Mouse (Mus musculus): ENCODE data around the gene Med13l. TPM values are rescaled to one million over a fixed set of nuclear protein-coding genes. Genes with fewer than 3 reads are reported as not detected.

Med13l gene
- 11.5 and 12.3 TPM in 2 replicates for polyA plus RNA-seq (2015; fragmentation: Nextera tagmentation; extraction: Ambion mirVana)

- Histone ChIP-seq H3K4me1 (peaks cover 37% of the 10 kb centered on the region), H3K27ac (replicated peaks) (peak within 1 kb of the TSS; percentile 99), H3K4me2 (peak within 1 kb of the TSS; percentile 76), H3K9ac (replicated peaks) (peak within 1 kb of the TSS; percentile 96), H3K27me3 (replicated peaks) (peaks cover 4% of the 10 kb centered on the region; the same call in 1 of the 2 replicates), H3K9me3 (replicated peaks) (no peaks in the 10 kb centered on the region), H3K36me3 (no peaks in the 10 kb centered on the region), H3K4me3 (replicated peaks) (peak within 1 kb of the TSS; percentile 84)
- peak; percentile 45 for ATAC-seq (ENCODE audit: low FRiP score)
- WGBS = under 1% methylated on average over 42 of the region's 120 CpGs
Observed at GRCm38 (mm10) chr5:118560385-118561085, at the start of gene Med13l. Gene Med13l, plus strand, starts transcription at chr5:118560679.

GRCm38 (mm10) chr5:118510969-118511368 is 49.5 kb upstream of the Med13l start:
- H3K4me2 ChIP-seq = no peak overlapping the region
- H3K4me1 ChIP-seq = peaks cover 31% of the 10 kb centered on the region
- no peaks in the 10 kb centered on the region for H3K36me3 ChIP-seq
- no peak overlapping the region for H3K4me3 ChIP-seq (replicated peaks)
- no peak overlapping the region for H3K9ac ChIP-seq (replicated peaks)
- H3K27ac ChIP-seq (replicated peaks) = no peak overlapping the region
- no peaks in the 10 kb centered on the region for H3K9me3 ChIP-seq (replicated peaks)
- H3K27me3 ChIP-seq (replicated peaks) = peaks cover 6% of the 10 kb centered on the region; the same call in 1 of the 2 replicates
- 88% methylated on average over 4 of the region's 4 CpGs for WGBS
- no peak for ATAC-seq (ENCODE audit: low FRiP score)

GRCm38 (mm10) chr5:118513005-118513404 is 47.5 kb upstream of the Med13l start:
- Histone ChIP-seq H3K9ac (replicated peaks) (no peak overlapping the region), H3K9me3 (replicated peaks) (no peaks in the 10 kb centered on the region), H3K27ac (replicated peaks) (no peak overlapping the region), H3K27me3 (replicated peaks) (peaks cover 9% of the 10 kb centered on the region; the same call in 1 of the 2 replicates), H3K4me3 (replicated peaks) (no peak overlapping the region), H3K4me1 (peaks cover 43% of the 10 kb centered on the region), H3K4me2 (no peak overlapping the region), H3K36me3 (no peaks in the 10 kb centered on the region)
- ATAC-seq (ENCODE audit: low FRiP score) = no peak
- 41% methylated on average over 1 of the region's 1 CpGs for WGBS

- no peak for ATAC-seq (ENCODE audit: low FRiP score)
- H3K4me3 ChIP-seq (replicated peaks) = peak overlapping the region; percentile 31
- H3K27ac ChIP-seq (replicated peaks) = no peak overlapping the region
- peak overlapping the region; percentile 32; the same call in 1 of the 2 replicates for H3K9ac ChIP-seq (replicated peaks)
- H3K4me2 ChIP-seq = peak overlapping the region; percentile 64
- H3K36me3 ChIP-seq = no peaks in the 10 kb centered on the region
- 3% methylated on average over 43 of the region's 43 CpGs for WGBS
- peaks cover 43% of the 10 kb centered on the region for H3K4me1 ChIP-seq
- H3K27me3 ChIP-seq (replicated peaks) = peaks cover 9% of the 10 kb centered on the region; the same call in 1 of the 2 replicates
- no peaks in the 10 kb centered on the region for H3K9me3 ChIP-seq (replicated peaks)
Observed at GRCm38 (mm10) chr5:118513629-118514526, 46.6 kb upstream of the Med13l start.

- ATAC-seq (ENCODE audit: low FRiP score) = no peak
- H3K4me1 ChIP-seq = peaks cover 43% of the 10 kb centered on the region
- WGBS = 22% methylated on average over 9 of the region's 9 CpGs
- peaks cover 9% of the 10 kb centered on the region; the same call in 1 of the 2 replicates for H3K27me3 ChIP-seq (replicated peaks)
- H3K9ac ChIP-seq (replicated peaks) = 0 out of 2 replicates have a peak overlapping the region, but pooled peaks have one; percentile 32
- H3K36me3 ChIP-seq = no peaks in the 10 kb centered on the region
- H3K9me3 ChIP-seq (replicated peaks) = no peaks in the 10 kb centered on the region
- H3K4me3 ChIP-seq (replicated peaks) = peak overlapping the region; percentile 31
- H3K27ac ChIP-seq (replicated peaks) = no peak overlapping the region
- peak overlapping the region; percentile 64 for H3K4me2 ChIP-seq
Observed at GRCm38 (mm10) chr5:118514527-118514831, 46.0 kb upstream of the Med13l start.

GRCm38 (mm10) chr5:118514842-118515241 is 45.6 kb upstream of the Med13l start:
- peaks cover 9% of the 10 kb centered on the region; the same call in 1 of the 2 replicates for H3K27me3 ChIP-seq (replicated peaks)
- WGBS = 37% methylated on average over 5 of the region's 5 CpGs
- no peak overlapping the region for H3K9ac ChIP-seq (replicated peaks)
- peak overlapping the region; percentile 64 for H3K4me2 ChIP-seq
- H3K36me3 ChIP-seq = no peaks in the 10 kb centered on the region
- peaks cover 43% of the 10 kb centered on the region for H3K4me1 ChIP-seq
- H3K27ac ChIP-seq (replicated peaks) = 0 out of 2 replicates have a peak overlapping the region, but pooled peaks have one; percentile 7
- no peaks in the 10 kb centered on the region for H3K9me3 ChIP-seq (replicated peaks)
- H3K4me3 ChIP-seq (replicated peaks) = peak overlapping the region; percentile 31; the same call in 1 of the 2 replicates
- no peak for ATAC-seq (ENCODE audit: low FRiP score)

- no peak overlapping the region for H3K9ac ChIP-seq (replicated peaks)
- H3K27ac ChIP-seq (replicated peaks) = 0 out of 2 replicates have a peak overlapping the region, but pooled peaks have one; percentile 7
- WGBS = 16% methylated on average over 11 of the region's 11 CpGs
- H3K36me3 ChIP-seq = no peaks in the 10 kb centered on the region
- H3K4me1 ChIP-seq = peaks cover 43% of the 10 kb centered on the region
- peak overlapping the region; percentile 7; the same call in 1 of the 2 replicates for H3K4me2 ChIP-seq
- H3K4me3 ChIP-seq (replicated peaks) = no peak overlapping the region
- H3K27me3 ChIP-seq (replicated peaks) = peaks cover 9% of the 10 kb centered on the region; the same call in 1 of the 2 replicates
- no peaks in the 10 kb centered on the region for H3K9me3 ChIP-seq (replicated peaks)
- ATAC-seq (ENCODE audit: low FRiP score) = no peak
Observed at GRCm38 (mm10) chr5:118515280-118515721, 45.2 kb upstream of the Med13l start.

GRCm38 (mm10) chr5:118516066-118516465 is 44.4 kb upstream of the Med13l start:
- Histone ChIP-seq H3K4me2 (no peak overlapping the region), H3K36me3 (no peaks in the 10 kb centered on the region), H3K4me3 (replicated peaks) (no peak overlapping the region), H3K27ac (replicated peaks) (no peak overlapping the region), H3K9me3 (replicated peaks) (no peaks in the 10 kb centered on the region), H3K9ac (replicated peaks) (no peak overlapping the region), H3K4me1 (peaks cover 43% of the 10 kb centered on the region), H3K27me3 (replicated peaks) (peaks cover 9% of the 10 kb centered on the region; the same call in 1 of the 2 replicates)
- 75% methylated on average over 6 of the region's 6 CpGs for WGBS
- ATAC-seq (ENCODE audit: low FRiP score) = no peak

- Histone ChIP-seq H3K9me3 (replicated peaks) (no peaks in the 10 kb centered on the region), H3K9ac (replicated peaks) (no peak overlapping the region), H3K4me2 (no peak overlapping the region), H3K4me3 (replicated peaks) (no peak overlapping the region), H3K27ac (replicated peaks) (no peak overlapping the region), H3K27me3 (replicated peaks) (peaks cover 9% of the 10 kb centered on the region; the same call in 1 of the 2 replicates), H3K36me3 (no peaks in the 10 kb centered on the region), H3K4me1 (peaks cover 43% of the 10 kb centered on the region)
- WGBS = 47% methylated on average over 6 of the region's 6 CpGs
- no peak for ATAC-seq (ENCODE audit: low FRiP score)
Observed at GRCm38 (mm10) chr5:118516470-118516869, 44.0 kb upstream of the Med13l start.

- Histone ChIP-seq H3K9me3 (replicated peaks) (no peaks in the 10 kb centered on the region), H3K27ac (replicated peaks) (no peak overlapping the region), H3K4me1 (peaks cover 16% of the 10 kb centered on the region), H3K27me3 (replicated peaks) (0 out of 2 replicates have a peak, but pooled peaks cover 3% of the 10 kb centered on the region), H3K4me2 (no peak overlapping the region), H3K4me3 (replicated peaks) (no peak overlapping the region), H3K36me3 (no peaks in the 10 kb centered on the region), H3K9ac (replicated peaks) (no peak overlapping the region)
- ATAC-seq (ENCODE audit: low FRiP score) = no peak
- WGBS = 82% methylated on average over 3 of the region's 3 CpGs
Observed at GRCm38 (mm10) chr5:118520457-118520856, 40.0 kb upstream of the Med13l start.

GRCm38 (mm10) chr5:118524400-118524799 is 36.1 kb upstream of the Med13l start:
- Histone ChIP-seq H3K9ac (replicated peaks) (no peak overlapping the region), H3K27me3 (replicated peaks) (no peaks in the 10 kb centered on the region), H3K4me3 (replicated peaks) (no peak overlapping the region), H3K4me1 (no peaks in the 10 kb centered on the region; the same call in 1 of the 2 replicates), H3K27ac (replicated peaks) (no peak overlapping the region), H3K36me3 (no peaks in the 10 kb centered on the region), H3K9me3 (replicated peaks) (no peaks in the 10 kb centered on the region), H3K4me2 (no peak overlapping the region)
- ATAC-seq (ENCODE audit: low FRiP score) = no peak
- WGBS = 70% methylated on average over 7 of the region's 7 CpGs

All from neural tube, embryonic 15.5 days (tissue).